Mouse (Mus musculus): ENCODE measurements at regions not wholly inside any gene's neighbourhood (a gene's known extent, or its start where the extent isn't known, plus 50 kb on each side); places are given as distances from the start of the nearest gene placed in this dataset.

GRCm38 (mm10) chr7:40784906-40785305 lies 113.2 kb upstream of the Vstm2b start:
- no peak for DNase-seq

GRCm38 (mm10) chr7:40786758-40787157 lies 111.4 kb upstream of the Vstm2b start:
- no peak for DNase-seq

GRCm38 (mm10) chr7:40788486-40788885 lies 109.6 kb upstream of the Vstm2b start:
- no peak for DNase-seq

GRCm38 (mm10) chr7:40794458-40795207 lies 103.5 kb upstream of the Vstm2b start:
- DNase-seq, result no peak

- DNase-seq, result no peak
Measured at GRCm38 (mm10) chr7:40799794-40800193, 98.3 kb upstream of the Vstm2b start.

GRCm38 (mm10) chr7:40801291-40801690 lies 96.8 kb upstream of the Vstm2b start:
- DNase-seq, result no peak

GRCm38 (mm10) chr7:40805211-40805610 lies 92.9 kb upstream of the Vstm2b start:
- no peak for DNase-seq

- no peak for DNase-seq
Measured at GRCm38 (mm10) chr7:40805866-40806265, 92.3 kb upstream of the Vstm2b start.

GRCm38 (mm10) chr7:40812952-40813351 lies 85.2 kb upstream of the Vstm2b start:
- DNase-seq, result no peak

- no peak for DNase-seq
Measured at GRCm38 (mm10) chr7:40825141-40825742, 72.9 kb upstream of the Vstm2b start.

- DNase-seq, result no peak
Measured at GRCm38 (mm10) chr7:40829526-40829925, 68.6 kb upstream of the Vstm2b start.

GRCm38 (mm10) chr7:40831583-40831982 lies 66.5 kb upstream of the Vstm2b start:
- no peak for DNase-seq

- DNase-seq, result no peak
Measured at GRCm38 (mm10) chr7:40842344-40842992, 55.7 kb upstream of the Vstm2b start.

GRCm38 (mm10) chr7:40846512-40846911 lies 51.6 kb upstream of the Vstm2b start:
- DNase-seq, result no peak
